Mouse (Mus musculus) E14TG2a.4 (cell line): ENCODE measurements around the gene Dynll1.

Experiments
- CTCF ChIP-seq: conservative IDR thresholded peaks from 2 replicates; pipeline ENCODE4 v1.5.1; 2014; ENCODE audit warnings: low read length
- NANOG ChIP-seq: IDR thresholded peaks from 2 replicates; pipeline ENCODE4 v1.6.1; 2014; ENCODE audit warnings: borderline replicate concordance, low read length, mixed read lengths

DNA sequence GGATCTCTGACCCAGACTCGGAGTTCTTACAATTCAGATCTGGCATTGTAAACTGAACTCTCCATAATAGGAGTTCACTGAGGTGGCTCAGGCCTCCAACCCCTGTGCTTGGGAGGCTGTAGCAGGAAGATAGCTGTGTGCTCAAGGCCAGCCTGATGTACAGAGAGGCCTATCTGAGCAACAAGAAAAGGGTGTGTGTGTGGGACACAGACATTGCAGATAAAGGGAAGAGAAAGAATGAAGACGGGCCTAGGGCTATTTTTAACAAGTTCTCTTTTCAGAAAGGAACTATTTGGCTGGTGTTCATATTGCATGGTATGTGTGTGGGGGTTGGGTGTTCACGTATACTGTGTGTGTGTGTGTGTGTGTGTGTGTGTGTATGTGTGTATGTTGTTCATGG, 32.8 kb upstream of the Dynll1 start:
- TF ChIP-seq CTCF (no peak), NANOG (no peak)
